Mouse (Mus musculus): ENCODE results near the gene Gm20815. TPM values are rescaled to one million over a fixed set of nuclear protein-coding genes. Genes with fewer than 3 reads are reported as not detected.

Gm20815 gene
- polyA plus RNA-seq (2017; shearing (Covaris generic)): not detected

GRCm38 (mm10) chrY:8835069-8835468 lies at the start of gene Gm20815:
Gene Gm20815, minus strand, starts transcription at chrY:8835169.

